Mouse (Mus musculus): Measurements from ENCODE around the gene Calml4. TPM values are rescaled to one million over a fixed set of nuclear protein-coding genes. Genes with fewer than 3 reads are reported as not detected.
"Not testable (repeated sequence)": the region's sequence is repeated elsewhere in the genome, so short reads cannot be mapped to it uniquely, and the experiment has no call there.

The Calml4 gene
- total and polyA plus RNA-seq, 3 experiments = 0.62 to 4.6 TPM; not detected in 1

DNA sequence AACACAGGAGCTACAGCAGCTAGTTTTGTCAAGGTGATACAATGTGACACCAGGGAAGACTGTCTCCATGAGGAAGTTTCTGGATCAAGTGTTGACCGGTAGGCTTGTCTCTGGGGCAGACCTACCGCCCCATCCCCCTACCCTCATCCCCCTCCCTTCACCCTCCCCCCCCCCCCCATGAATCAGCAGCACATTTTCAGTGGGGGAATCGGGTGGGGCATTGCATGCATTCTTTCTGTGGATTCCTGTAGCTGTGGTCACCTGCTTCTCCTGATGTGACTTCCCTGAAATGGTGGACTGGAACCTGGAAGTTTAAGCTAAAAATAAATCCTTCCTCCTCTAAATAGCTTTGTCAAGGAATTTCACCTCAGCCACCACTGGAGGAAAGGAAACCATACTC lies 38.4 kb upstream of the Calml4 start:
- no peak for DNase-seq (ENCODE audit: low read depth, low spot score)
- Histone ChIP-seq H3K79me2 (ENCODE audit: control insufficient read depth, insufficient read depth, low read length, poor library complexity) (no peaks in the 10 kb centered on the region), H3K9ac (ENCODE audit: control insufficient read depth, low read depth, low read length, poor library complexity, severe bottlenecking) (no peak overlapping the region), H3K27me3 (ENCODE audit: control insufficient read depth in 1 of 2, insufficient read depth in 2 of 2, low read length in 2 of 2) (no peaks in the 10 kb centered on the region), H3K4me3 (ENCODE audit: control insufficient read depth in 1 of 2, insufficient read depth in 1 of 2, low read depth in 2 of 2, low read length in 2 of 2) (no peak overlapping the region), H3K27ac (ENCODE audit: control insufficient read depth, low read depth, low read length) (no peak overlapping the region), H3K4me1 (ENCODE audit: control insufficient read depth in 1 of 2, insufficient read depth in 2 of 2, low read length in 2 of 2) (peaks cover 12 to 22% of the 10 kb centered on the region in 2 experiments), H3K9me3 (replicated peaks; ENCODE audit: insufficient read depth, low read length) (no peaks in the 10 kb centered on the region), H3K36me3 (ENCODE audit: control insufficient read depth in 1 of 2, insufficient read depth in 2 of 2, low read length in 2 of 2) (peaks cover 0 to 16% of the 10 kb centered on the region in 2 experiments; a peak in 2 of 4 replicates)
- no peak for TF ChIP-seq POLR2AphosphoS5 (IDR thresholded peaks at IDR 0.05; ENCODE audit: borderline replicate concordance, low read depth, low read length)
- no peak for TF ChIP-seq E2F4 (IDR thresholded peaks at IDR 0.05; ENCODE audit: borderline replicate concordance, low read depth, low read length)
- no peak for TF ChIP-seq SMC3 (IDR thresholded peaks at IDR 0.05; ENCODE audit: low read depth, low read length)
- TF ChIP-seq TBP (IDR thresholded peaks at IDR 0.05; ENCODE audit: low read depth, low read length) = no peak
- TF ChIP-seq BHLHE40 (IDR thresholded peaks at IDR 0.05; ENCODE audit: borderline replicate concordance, low read depth, low read length) = no peak
- no peak for TF ChIP-seq EP300 (IDR thresholded peaks at IDR 0.05; ENCODE audit: low read depth in 1 of 2, low read length in 2 of 2)
- no peak for TF ChIP-seq UBTF (IDR thresholded peaks at IDR 0.05; ENCODE audit: borderline replicate concordance, insufficient read depth, low read depth, low read length)
- TF ChIP-seq SIN3A (IDR thresholded peaks at IDR 0.05; ENCODE audit: low read length) = no peak
- no peak for TF ChIP-seq HCFC1 (IDR thresholded peaks at IDR 0.05; ENCODE audit: low read depth, low read length)
- no peak for TF ChIP-seq USF2 (IDR thresholded peaks at IDR 0.05; ENCODE audit: borderline replicate concordance in 1 of 2, insufficient read depth in 1 of 2, low read depth in 1 of 2, low read length in 2 of 2)
- no peak for TF ChIP-seq MYC (IDR thresholded peaks at IDR 0.05; ENCODE audit: low read depth, low read length)
- no peak for TF ChIP-seq MAX (IDR thresholded peaks at IDR 0.05; ENCODE audit: low read length)
- TF ChIP-seq CHD1 (IDR thresholded peaks at IDR 0.05; ENCODE audit: low read depth, low read length) = no peak
- TF ChIP-seq GATA1 (IDR thresholded peaks at IDR 0.05; ENCODE audit: low read depth, low read length) = no peak
- TF ChIP-seq ZNF384 (IDR thresholded peaks at IDR 0.05; ENCODE audit: low read depth, low read length) = no peak
- TF ChIP-seq POLR2AphosphoS2 (IDR thresholded peaks at IDR 0.05; ENCODE audit: low read length) = no peak
- TF ChIP-seq POLR2A (IDR thresholded peaks at IDR 0.05; ENCODE audit: control insufficient read depth in 1 of 2, insufficient read depth in 1 of 2, low read depth in 1 of 2, low read length in 2 of 2, poor library complexity in 1 of 2) = no peak
- TF ChIP-seq USF1 (IDR thresholded peaks at IDR 0.05; ENCODE audit: low read depth, low read length) = no peak
- no peak for TF ChIP-seq RCOR1 (IDR thresholded peaks at IDR 0.05; ENCODE audit: low read depth, low read length)
- no peak for TF ChIP-seq ZMIZ1 (IDR thresholded peaks at IDR 0.05; ENCODE audit: low read depth, low read length)

DNA sequence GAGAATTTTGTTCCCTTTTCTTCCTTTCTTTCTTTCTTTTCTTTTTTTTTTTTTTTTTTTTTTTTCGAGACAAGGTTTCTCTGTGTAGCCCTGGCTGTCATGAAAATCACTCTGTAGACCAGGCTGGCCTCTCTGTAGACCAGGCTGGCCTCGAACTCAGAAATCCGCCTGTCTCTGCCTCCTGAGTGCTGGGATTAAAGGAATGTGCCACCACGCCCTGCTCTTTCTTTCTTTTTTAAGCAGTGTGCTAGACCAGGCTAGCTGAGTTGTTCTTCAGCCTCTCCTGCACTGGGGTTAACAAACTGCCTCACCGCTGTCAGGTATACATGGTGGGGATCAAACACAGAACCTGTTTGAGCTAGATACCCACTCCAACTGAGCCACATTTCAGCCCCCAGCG lies 38.0 kb upstream of the Calml4 start:
- not testable (repeated sequence) for H3K4me3 ChIP-seq (ENCODE audit: control insufficient read depth in 1 of 2, insufficient read depth in 1 of 2, low read depth in 2 of 2, low read length in 2 of 2); H3K79me2 ChIP-seq (ENCODE audit: control insufficient read depth, insufficient read depth, low read length, poor library complexity); H3K27ac ChIP-seq (ENCODE audit: control insufficient read depth, low read depth, low read length); H3K9me3 ChIP-seq (replicated peaks; ENCODE audit: insufficient read depth, low read length); DNase-seq (ENCODE audit: low read depth, low spot score); H3K27me3 ChIP-seq (ENCODE audit: control insufficient read depth in 1 of 2, insufficient read depth in 2 of 2, low read length in 2 of 2); H3K9ac ChIP-seq (ENCODE audit: control insufficient read depth, low read depth, low read length, poor library complexity, severe bottlenecking)
- peaks cover 12 to 23% of the 10 kb centered on the region in 2 experiments for H3K4me1 ChIP-seq (ENCODE audit: control insufficient read depth in 1 of 2, insufficient read depth in 2 of 2, low read length in 2 of 2)
- peaks cover 0 to 17% of the 10 kb centered on the region in 2 experiments; a peak in 2 of 4 replicates for H3K36me3 ChIP-seq (ENCODE audit: control insufficient read depth in 1 of 2, insufficient read depth in 2 of 2, low read length in 2 of 2)

Measured in MEL (cell line).